Mouse (Mus musculus) c-Kit-positive CD71-positive TER-119-positive erythroid progenitor cells, embryonic 14.5 days (primary cell): Measurements from ENCODE around the gene Evpl.
"Not testable (repeated sequence)": the region's sequence is repeated elsewhere in the genome, so short reads cannot be mapped to it uniquely, and the experiment has no call there.

Experiments used
- DNase-seq: peaks from one replicate; pipeline ENCODE4 v3.0.0-alpha.2; 2013; ENCODE audit warnings: low spot score

The Evpl gene

DNA sequence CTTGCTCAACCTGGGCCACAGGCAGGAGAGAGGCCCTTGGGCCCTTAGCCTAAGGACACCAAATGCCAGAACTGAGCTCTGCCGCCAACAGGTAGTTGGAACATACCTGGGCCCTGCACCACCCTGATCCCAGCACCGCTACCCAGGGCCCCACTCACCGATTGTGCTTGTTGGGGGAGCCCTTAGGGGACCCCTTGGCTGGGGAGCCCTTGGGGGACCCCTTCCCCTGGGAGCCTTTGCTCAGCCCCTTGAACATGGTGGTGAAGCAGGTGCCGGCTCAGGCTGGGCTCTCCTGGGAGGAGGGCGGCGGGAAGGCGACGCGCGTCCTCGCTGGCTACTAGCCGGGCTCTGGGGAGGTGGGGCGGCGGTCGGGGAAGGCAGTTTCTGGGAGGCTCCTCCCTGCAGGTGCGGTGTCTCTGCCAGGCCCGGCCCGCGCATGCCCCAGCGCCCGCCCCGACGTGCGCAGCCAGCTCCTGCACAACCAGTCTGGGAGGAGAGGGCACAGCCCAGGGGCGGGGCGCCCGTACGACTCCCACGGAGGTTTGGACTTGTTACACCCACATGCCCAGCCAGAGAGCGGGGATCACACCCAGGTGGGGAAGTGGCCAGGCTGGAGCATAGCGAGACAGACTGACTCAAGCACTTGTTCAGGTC is at the start of gene Evpl:
Evpl (minus strand) TSS at position 336 of the 654 bp plus-strand sequence.
- no peak for DNase-seq

GRCm38 (mm10) chr11:116287351-116287750 is 49.5 kb upstream of the Evpl start:
- no peak for DNase-seq

- DNase-seq, result no peak
Observed at GRCm38 (mm10) chr11:116285770-116286191, 47.9 kb upstream of the Evpl start.

DNA sequence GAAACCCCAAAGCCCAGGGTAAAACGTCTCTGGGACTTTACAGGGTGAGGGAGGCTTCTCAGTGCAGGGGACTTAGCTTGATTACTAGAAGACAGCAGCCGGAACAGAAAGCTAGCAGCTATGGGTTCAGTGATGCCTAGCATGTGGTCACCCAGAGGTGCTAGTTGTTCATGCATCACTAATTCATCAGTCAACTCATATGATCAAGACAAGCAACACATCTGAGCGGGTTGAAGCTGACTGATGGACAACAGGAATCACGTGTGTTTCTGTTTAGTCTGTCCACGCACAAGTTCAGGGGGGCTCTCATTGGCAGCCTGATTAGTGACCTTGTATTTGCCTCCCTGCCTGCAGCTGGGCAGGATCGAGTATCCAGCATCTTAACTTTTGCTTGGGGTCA is 46.1 kb upstream of the Evpl start:
- DNase-seq, result no peak

- no peak for DNase-seq
Observed at GRCm38 (mm10) chr11:116282912-116283521, 45.1 kb upstream of the Evpl start.

DNA sequence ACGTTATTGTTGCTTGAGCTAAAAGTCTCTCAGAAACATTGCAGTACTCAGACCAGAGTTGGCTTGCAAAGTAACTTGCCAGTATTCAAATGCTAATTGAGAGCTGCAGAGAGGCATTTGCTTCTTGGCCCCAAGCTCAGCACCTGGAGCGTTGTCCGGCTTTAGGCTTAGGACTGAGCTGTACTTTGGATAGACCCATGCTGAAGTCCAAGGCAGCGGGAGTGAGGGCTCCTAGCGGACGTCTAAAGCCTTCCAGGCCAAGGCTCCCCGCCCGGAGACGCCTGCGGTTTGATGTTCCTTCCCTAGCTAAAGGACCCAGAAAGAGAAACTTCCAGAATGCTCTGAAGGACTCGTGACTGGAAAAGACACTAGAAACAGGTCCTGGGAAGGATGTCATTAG is 44.2 kb upstream of the Evpl start:
- no peak for DNase-seq

GRCm38 (mm10) chr11:116281671-116282070 is 43.8 kb upstream of the Evpl start:
- no peak for DNase-seq

GRCm38 (mm10) chr11:116280751-116281663 is 43.1 kb upstream of the Evpl start, which contains the start of gene Galr2:
Galr2 (plus strand) TSS chr11:116280939.
- no peak for DNase-seq

- not testable (repeated sequence) for DNase-seq
Observed at GRCm38 (mm10) chr11:116277184-116277583, 39.3 kb upstream of the Evpl start.

GRCm38 (mm10) chr11:116274045-116274666 is 36.3 kb upstream of the Evpl start, which contains the start of gene Srp68:
Srp68 (minus strand) TSS chr11:116274217.
- DNase-seq, result peak; percentile 81

DNA sequence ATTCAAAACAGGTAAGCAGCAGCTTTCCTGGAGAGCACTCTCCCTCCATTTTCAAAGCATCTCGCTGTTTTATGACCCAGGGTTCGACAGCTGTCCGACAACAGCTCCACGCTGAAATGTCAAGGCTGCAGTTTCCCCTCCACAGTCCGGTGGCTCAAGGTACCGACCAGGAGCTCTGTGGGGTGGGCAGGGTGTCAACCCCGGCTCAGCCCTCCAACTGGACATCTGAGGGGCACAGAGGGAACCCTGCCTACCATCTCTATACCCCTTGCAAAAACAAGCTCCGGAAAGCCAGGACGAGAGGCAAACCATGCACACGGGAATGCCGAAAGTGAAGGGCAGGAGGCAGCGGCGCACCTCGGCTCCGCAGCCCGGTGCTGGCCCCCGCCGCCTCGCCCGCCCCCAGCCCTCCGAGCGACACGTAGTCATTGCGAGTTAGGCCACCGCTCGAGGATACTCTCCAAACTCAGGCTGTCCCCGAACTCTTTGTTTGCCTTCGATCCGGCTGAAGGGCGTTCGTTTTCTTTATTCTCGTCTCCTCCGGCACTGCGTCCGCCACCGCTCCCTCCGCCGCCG is 35.7 kb upstream of the Evpl start:
- no peak for DNase-seq

DNA sequence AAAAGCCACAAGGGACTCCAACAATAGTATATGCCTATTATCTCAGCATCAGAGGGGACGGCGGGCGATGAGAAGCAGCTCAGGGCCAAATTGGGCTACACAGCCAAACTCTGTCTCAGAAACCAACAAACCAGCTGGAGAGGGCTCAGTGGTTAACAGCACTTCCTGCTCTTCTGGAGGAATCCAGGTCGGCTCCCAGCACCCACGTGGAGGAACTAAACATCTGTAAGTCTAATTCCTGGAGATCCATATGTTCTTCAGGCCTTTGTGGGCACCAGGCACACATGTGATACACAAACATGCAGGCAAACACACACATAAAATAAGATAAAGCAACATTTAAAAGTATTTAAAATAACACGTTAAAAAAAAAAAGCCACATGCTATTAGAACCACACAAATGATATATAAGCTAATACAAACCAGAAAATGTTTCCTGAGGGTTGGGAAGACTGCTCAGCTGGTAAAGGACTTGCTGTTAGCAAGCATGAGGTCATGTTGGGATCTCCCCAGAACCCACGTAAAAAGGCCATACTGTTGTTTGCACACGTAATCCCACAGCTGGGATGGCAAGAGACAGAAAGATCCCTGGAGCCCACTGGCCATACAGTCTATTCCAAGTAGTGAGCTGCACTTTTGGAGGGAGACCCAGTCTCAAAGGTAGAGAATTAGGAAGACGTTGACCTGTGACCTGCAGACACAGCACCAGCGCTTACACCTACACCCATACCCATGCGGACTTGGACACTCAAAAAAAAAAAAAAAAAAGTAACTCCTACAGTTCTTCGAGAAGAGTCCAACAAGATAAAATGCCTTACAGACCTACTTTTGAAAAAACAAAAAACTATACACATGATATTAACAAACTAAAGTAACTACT is 35.0 kb upstream of the Evpl start:
- DNase-seq, result peak; percentile 24

DNA sequence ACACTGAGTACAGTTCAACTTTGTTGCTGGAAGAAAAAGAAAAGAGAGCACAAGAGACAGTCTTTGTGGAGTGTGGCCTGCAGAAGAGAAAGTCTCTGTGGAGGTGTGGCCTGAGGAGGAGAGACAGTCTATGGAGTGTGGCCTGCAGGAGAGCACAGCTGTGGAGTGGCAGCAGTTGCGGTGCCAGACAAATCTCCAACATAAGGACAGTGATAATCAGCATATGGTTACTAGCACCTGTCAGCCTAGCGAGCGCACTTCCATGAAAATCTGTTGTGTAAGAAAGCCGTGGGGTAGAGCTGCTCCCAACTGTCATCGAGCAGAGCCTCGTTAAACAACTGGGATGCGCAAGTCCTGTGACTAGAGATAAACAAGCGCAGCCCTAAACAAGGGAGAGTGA is 31.7 kb upstream of the Evpl start:
- DNase-seq, result no peak

DNA sequence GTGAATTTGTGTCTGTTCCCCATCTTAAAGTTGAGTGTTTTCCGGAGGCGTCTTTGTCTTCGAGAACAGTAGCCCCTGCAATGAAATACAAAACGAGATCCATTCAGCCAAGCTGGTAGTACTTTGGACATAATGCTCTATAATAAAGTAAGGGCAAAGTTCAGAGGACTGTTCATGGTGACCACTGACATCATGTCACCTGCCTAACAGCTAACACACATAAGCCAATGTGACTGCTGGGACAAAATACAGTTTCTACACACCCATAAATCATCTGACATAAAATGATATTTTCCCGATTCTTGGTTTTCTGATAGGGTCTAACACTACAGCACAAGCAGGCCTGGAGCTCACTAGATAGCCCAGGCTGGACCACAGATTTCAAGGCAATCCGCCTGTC is 30.4 kb upstream of the Evpl start:
- DNase-seq, result no peak

DNA sequence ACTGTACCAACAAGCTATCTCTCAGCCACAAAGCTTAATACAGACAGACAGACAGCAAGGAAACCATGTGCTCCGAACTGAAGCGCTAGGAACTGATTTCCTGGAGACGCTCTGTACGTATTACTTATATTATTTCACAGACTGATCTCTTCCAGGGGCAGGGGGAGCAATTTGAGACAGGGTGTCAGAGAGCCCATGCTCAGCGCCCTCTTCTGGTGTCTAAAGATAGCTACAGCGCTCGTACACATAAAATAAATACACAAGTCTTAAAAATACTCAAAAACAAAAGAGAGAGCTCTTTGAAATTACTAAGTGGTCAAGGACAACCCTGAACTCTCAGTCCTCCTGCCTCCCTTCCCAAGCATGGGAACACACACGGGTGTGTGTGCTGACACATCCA is 29.8 kb upstream of the Evpl start:
- no peak for DNase-seq

- no peak for DNase-seq
Observed at GRCm38 (mm10) chr11:116265850-116266249, 28.0 kb upstream of the Evpl start.

DNA sequence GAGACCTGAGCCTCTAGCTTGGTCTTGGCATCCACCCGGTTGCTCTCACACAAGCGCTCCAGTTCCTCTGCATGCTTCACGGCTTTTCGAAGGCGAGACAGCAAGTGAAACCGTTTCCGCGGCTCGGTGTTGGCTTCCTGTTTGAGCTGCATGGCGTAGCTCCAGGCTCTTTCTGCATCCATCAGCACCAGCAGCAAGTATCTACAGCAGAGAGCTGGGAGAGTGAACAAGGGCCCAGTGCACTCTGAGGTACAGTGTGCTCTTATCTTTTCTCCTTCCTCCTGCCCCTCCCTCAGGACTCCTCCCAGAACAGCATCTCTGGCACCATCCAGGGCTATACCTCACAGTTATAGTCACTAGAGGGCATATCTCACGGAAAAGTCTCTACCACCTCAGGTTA is 27.5 kb upstream of the Evpl start:
- DNase-seq, result peak; percentile 37

GRCm38 (mm10) chr11:116260259-116260658 is 22.4 kb upstream of the Evpl start:
- DNase-seq, result no peak

GRCm38 (mm10) chr11:116259461-116259860 is 21.6 kb upstream of the Evpl start:
- DNase-seq, result no peak

DNA sequence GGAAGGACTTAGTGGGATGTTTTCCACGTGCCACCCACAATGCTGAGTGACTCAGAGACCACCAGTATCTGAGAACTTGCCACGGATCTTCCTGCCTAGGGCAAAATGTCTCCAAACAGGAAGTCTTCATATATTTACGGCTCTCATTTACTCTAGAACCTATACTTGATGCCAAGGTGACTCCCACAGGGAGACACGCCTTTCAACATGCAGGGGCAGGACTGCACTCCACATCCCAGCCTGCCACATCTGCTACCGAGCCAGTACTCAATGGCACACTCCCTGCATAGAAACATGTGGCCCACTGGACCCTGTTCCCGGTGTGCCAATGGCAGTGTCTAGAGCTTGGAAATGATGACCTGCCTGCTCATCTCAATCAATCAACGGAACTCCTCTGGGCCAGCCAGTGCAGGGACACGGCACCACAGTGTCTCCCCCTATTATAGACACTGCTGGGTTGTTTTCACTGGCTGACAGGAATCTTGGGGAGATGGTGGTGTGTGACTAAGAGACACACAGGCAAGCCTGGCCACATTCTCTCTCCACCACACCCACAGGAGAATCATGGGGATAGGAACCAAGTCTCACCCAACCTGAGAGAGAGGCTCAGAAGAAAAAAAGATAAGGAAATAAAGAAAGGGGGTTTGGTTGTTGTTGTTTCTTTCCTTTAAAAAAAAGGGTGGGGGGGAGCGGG is 18.3 kb upstream of the Evpl start:
- no peak for DNase-seq
